Mouse (Mus musculus) mouse embryonic stem cell (cell line): ENCODE measurements around the gene Slc16a5.
"Not testable (repeated sequence)": the region's sequence is repeated elsewhere in the genome, so short reads cannot be mapped to it uniquely, and the experiment has no call there.

Source experiments
- in situ Hi-C, 2 experiments: fragments of 300-500 bp; cut with MboI; formaldehyde crosslinking; loops; 1 replicate in 1 of 2; 3 replicates in 1 of 2; pipeline ENCODE4 v1.14.3; 2019 to 2020; ENCODE audit warnings: low sequenced_read_pairs in 2 of 2, low pct_unique_long_range_greater_than_20kb in 1 of 2, mixed read lengths in 1 of 2; ENCODE audit not compliant: unreplicated experiment in 1 of 2

Gene Slc16a5

GRCm38 (mm10) chr11:115473626-115474275 is 11.5 kb downstream of the Slc16a5 start:
- in situ Hi-C loops = no loop called here

- in situ Hi-C loops = no loop called here
Measured at GRCm38 (mm10) chr11:115475025-115475757, 12.9 kb downstream of the Slc16a5 start, which contains the start of gene Armc7. Gene Armc7, plus strand, starts transcription at chr11:115475667.

DNA sequence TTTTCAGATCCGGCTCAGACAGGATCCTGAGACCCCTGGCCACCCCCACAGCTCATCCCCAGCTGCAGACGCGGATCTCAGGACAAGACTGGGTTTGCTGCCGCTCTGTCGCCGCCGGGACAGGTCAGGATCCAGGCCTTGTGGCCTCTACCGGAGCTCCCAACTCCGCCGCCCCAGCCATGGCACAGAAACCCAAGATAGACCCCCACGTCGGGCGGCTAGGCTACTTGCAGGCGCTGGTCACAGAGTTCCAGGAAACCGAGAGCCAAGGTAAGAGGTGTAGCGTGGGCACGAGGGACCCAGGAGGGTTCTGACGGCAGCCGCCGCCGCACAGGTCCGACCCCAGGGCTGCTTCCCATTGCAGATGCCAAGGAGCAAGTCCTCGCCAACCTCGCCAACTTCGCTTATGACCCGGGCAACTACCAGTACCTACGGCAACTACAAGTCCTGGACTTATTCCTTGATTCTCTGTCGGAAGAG is 13.5 kb downstream of the Slc16a5 start:
- in situ Hi-C loops = no loop called here

DNA sequence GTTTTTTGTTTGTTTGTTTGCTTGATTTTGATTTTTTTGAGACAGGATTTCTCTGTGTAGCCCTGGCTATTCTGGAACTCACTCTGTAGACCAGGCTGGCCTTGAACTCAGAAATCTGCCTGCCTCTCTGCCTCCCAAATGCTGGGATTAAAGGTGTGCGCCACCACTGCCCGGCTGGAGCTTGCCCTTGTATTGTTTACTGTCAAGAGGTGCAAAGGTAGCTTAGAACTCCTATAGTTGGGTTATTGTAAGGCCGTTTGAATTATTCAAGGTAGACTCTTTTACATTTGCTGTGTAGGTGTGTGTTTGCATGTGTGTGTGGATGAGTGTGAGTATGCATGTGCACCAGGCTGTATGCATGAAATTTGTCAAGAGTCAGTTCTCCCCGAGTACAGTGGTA is 14.4 kb downstream of the Slc16a5 start:
- in situ Hi-C loops = not testable (repeated sequence)

GRCm38 (mm10) chr11:115477388-115477787 is 15.1 kb downstream of the Slc16a5 start:
- in situ Hi-C loops = not testable (repeated sequence)

GRCm38 (mm10) chr11:115478296-115478938 is 16.1 kb downstream of the Slc16a5 start:
- in situ Hi-C loops = no loop called here

DNA sequence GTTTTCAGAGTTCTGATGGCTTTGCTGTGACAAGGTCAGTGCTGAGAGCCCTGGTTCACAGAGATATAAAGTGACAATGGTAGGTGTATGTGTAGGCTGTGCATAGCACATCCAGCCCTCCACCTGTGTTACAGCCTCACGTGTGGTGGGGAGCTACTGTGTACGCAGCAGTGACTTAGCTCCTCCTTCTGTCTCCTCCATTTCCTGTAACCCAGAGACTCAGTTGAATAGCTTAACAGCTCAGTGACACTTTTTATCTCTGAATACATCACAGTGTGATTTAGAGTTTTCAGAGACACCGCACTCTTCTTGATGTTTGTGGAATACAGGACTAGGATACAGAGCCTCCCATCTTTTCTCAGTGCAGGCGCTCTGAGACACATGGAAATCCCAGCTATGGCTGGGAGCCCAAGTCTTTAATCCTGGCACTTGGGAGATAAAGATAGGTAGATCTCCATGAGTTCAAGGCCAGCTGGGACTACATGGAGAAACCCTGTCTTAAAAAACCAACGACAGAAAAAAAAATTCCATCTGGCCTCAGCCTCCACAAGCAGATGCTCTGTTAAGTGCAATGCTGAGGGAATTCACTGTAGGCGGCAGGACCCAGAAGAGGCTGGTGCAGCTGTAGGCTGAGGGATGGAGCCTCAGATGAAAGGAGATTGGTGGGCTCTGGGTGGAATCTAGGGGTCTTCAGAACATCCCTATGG is 19.4 kb downstream of the Slc16a5 start:
- in situ Hi-C loops = no loop called here

- in situ Hi-C loops = no loop called here
Measured at GRCm38 (mm10) chr11:115483278-115483677, 21.0 kb downstream of the Slc16a5 start.

GRCm38 (mm10) chr11:115483726-115484125 is 21.5 kb downstream of the Slc16a5 start:
- in situ Hi-C loops = no loop called here

- in situ Hi-C loops = no loop called here
Measured at GRCm38 (mm10) chr11:115485155-115485554, 22.9 kb downstream of the Slc16a5 start.

GRCm38 (mm10) chr11:115488551-115489104 is 26.4 kb downstream of the Slc16a5 start:
- in situ Hi-C loops = no loop called here

DNA sequence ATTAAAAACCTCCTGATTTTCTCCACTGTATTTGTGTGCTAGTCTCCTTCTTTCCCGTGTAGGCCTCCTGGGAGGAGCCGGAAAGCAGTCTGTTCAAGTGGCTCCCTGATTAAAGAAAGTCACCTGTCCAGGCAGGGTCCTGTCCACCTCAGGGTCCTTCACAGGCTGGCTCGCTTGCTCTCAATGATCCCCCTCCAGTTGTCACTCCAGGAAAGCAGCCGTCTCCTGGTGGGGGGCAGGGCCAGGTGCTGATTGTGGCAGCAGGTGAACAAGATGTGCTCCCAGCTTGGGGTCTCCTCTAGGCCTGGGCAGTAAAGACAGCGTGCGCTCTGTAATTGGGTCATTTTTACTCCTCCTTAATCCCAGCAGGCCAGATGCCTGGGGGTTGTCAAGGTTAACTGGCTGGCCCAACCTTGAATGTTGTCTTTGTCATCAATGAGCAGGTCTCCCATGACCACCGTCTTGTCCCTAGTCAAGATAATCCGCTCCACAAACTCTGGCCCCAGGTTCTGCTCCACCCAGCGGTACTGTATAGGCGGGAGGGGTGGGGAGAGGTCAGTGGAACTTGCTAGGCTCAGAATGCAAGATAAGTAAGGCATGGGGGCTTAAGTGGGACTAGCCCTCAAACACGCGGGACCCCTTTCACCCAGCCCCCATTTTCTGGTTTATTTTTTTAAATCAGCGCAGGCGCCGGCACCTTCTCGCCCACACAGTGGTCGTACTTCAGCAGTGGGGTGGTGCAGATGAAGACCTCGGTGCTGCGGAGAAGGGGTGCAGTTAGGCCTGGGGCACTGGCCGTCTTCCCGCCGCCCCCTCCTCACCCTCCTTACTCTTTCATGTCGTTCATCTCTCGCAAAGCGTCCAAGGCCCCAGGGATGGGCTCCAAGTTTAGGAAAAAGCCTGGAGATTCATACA is 28.4 kb downstream of the Slc16a5 start:
- in situ Hi-C loops = no loop called here

DNA sequence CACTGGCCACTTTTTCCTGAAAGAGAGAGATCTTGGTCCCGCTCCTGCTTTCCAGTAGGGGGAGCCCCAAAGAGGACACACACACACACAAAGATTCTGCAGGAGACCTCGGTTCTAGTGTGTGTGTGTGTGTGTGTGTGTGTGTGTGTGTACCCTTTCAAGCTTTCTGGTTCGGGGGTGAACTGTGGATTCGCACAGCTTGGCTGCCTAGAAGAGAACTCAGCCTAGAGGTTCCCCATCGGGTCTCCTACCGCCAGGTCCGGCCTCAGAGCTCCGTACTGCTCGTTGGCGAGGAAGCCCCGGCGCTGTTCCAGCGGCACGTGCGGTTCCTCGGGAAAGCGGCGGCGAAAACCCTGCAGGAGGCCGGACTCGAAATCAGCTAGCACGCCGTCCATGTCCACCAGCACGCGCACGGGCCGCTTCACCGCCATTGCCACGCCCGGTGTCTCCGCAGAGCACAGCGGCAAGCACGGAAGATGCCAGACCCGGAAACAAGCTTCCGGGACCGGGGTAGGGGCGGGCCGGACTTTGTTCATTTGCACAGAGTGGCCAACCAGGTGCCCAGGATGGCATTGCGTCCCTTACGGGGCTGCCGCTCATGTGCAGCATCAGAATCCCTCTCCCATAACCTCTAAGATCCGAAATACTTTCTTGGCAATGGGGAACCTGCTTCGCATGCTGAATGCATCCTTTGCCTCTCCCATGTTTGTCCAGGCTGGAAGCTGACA is 29.2 kb downstream of the Slc16a5 start, which contains the start of gene Nt5c:
Nt5c (minus strand) TSS at position 507 of the 728 bp plus-strand sequence.
- in situ Hi-C loops = no loop called here

GRCm38 (mm10) chr11:115492387-115492786 is 30.1 kb downstream of the Slc16a5 start:
- in situ Hi-C loops = no loop called here

GRCm38 (mm10) chr11:115496559-115496958 is 34.3 kb downstream of the Slc16a5 start:
- in situ Hi-C loops = not testable (repeated sequence)

- in situ Hi-C loops = no loop called here
Measured at GRCm38 (mm10) chr11:115502636-115503035, 40.4 kb downstream of the Slc16a5 start.

GRCm38 (mm10) chr11:115506586-115506985 is 44.3 kb downstream of the Slc16a5 start:
- in situ Hi-C loops = no loop called here
